Mouse (Mus musculus) cerebellum, postnatal 10 days (tissue): ENCODE data around the gene Esrrg.

Experiments used
- DNase-seq, 2 experiments: peaks; one replicate each; pipeline ENCODE4 v3.0.0; 2021; ENCODE audit warnings: mixed read lengths in 2 of 2

Gene Esrrg

GRCm38 (mm10) chr1:187918303-187918702 lies 309.7 kb downstream of the Esrrg start:
- DNase-seq, result no peak

- DNase-seq, result peak in 1 of 2 experiments; percentile 12
Measured at GRCm38 (mm10) chr1:187918939-187919338, 310.3 kb downstream of the Esrrg start.

GRCm38 (mm10) chr1:187920156-187920777 lies 311.7 kb downstream of the Esrrg start:
- DNase-seq, result peak; percentile 16 to 25

- no peak for DNase-seq
Measured at GRCm38 (mm10) chr1:187931146-187931545, 322.6 kb downstream of the Esrrg start.

GRCm38 (mm10) chr1:187938652-187939051 lies 330.1 kb downstream of the Esrrg start:
- DNase-seq, result no peak

GRCm38 (mm10) chr1:187939078-187939477 lies 330.5 kb downstream of the Esrrg start:
- DNase-seq, result no peak

- no peak for DNase-seq
Measured at GRCm38 (mm10) chr1:187951506-187951905, 342.9 kb downstream of the Esrrg start.

GRCm38 (mm10) chr1:187956702-187957101 lies 348.1 kb downstream of the Esrrg start:
- DNase-seq, result no peak

- DNase-seq, result no peak
Measured at GRCm38 (mm10) chr1:187959192-187959591, 350.6 kb downstream of the Esrrg start.

- no peak for DNase-seq
Measured at GRCm38 (mm10) chr1:187961452-187961851, 352.9 kb downstream of the Esrrg start.

GRCm38 (mm10) chr1:187964829-187965760 lies 356.5 kb downstream of the Esrrg start:
- DNase-seq, result no peak

- DNase-seq, result no peak
Measured at GRCm38 (mm10) chr1:187965921-187966320, 357.3 kb downstream of the Esrrg start.

GRCm38 (mm10) chr1:187968379-187968778 lies 359.8 kb downstream of the Esrrg start:
- no peak for DNase-seq

GRCm38 (mm10) chr1:187969491-187969890 lies 360.9 kb downstream of the Esrrg start:
- peak; percentile 70 to 81 for DNase-seq

GRCm38 (mm10) chr1:187974396-187974795 lies 365.8 kb downstream of the Esrrg start:
- DNase-seq, result peak; percentile 87 to 89

GRCm38 (mm10) chr1:187975465-187976352 lies 367.1 kb downstream of the Esrrg start:
- DNase-seq, result peak; percentile 80 to 87

GRCm38 (mm10) chr1:187976353-187976730 lies 367.8 kb downstream of the Esrrg start:
- no peak for DNase-seq

GRCm38 (mm10) chr1:187981028-187981427 lies 372.4 kb downstream of the Esrrg start:
- peak; percentile 24 to 35 for DNase-seq

- no peak for DNase-seq
Measured at GRCm38 (mm10) chr1:187983177-187983576, 374.6 kb downstream of the Esrrg start.

- DNase-seq, result peak in 1 of 2 experiments; percentile 40
Measured at GRCm38 (mm10) chr1:187990161-187990560, 381.6 kb downstream of the Esrrg start.

GRCm38 (mm10) chr1:187997584-187998338 lies 389.2 kb downstream of the Esrrg start:
- peak; percentile 87 to 92 for DNase-seq

GRCm38 (mm10) chr1:187999121-187999520 lies 390.5 kb downstream of the Esrrg start:
- peak; percentile 53 to 56 for DNase-seq
